Mouse (Mus musculus): ENCODE data around the gene Rhbdd3. TPM values are rescaled to one million over a fixed set of nuclear protein-coding genes. Genes with fewer than 3 reads are reported as not detected.

Rhbdd3 gene
- total RNA-seq, 1 experiment from 2014 or later = 24.4 TPM

GRCm38 (mm10) chr11:5113645-5114044 is 14.9 kb downstream of the Rhbdd3 start:
- no peak for ATAC-seq (replicated peaks; ENCODE audit: low read depth, poor library complexity, severe bottlenecking)

GRCm38 (mm10) chr11:5114931-5115581 is 16.3 kb downstream of the Rhbdd3 start:
- peak; percentile 97 for ATAC-seq (replicated peaks; ENCODE audit: low read depth, poor library complexity, severe bottlenecking)

GRCm38 (mm10) chr11:5125713-5126112 is 27.0 kb downstream of the Rhbdd3 start:
- ATAC-seq (replicated peaks; ENCODE audit: low read depth, poor library complexity, severe bottlenecking) = no peak

GRCm38 (mm10) chr11:5129035-5129480 is 30.3 kb downstream of the Rhbdd3 start:
- ATAC-seq (replicated peaks; ENCODE audit: low read depth, poor library complexity, severe bottlenecking) = no peak

GRCm38 (mm10) chr11:5130111-5130665 is 31.5 kb downstream of the Rhbdd3 start:
- ATAC-seq (replicated peaks; ENCODE audit: low read depth, poor library complexity, severe bottlenecking) = no peak

- no peak for ATAC-seq (replicated peaks; ENCODE audit: low read depth, poor library complexity, severe bottlenecking)
These were observed 34.0 kb downstream of the Rhbdd3 start for GRCm38 (mm10) chr11:5132751-5133150.

- no peak for ATAC-seq (replicated peaks; ENCODE audit: low read depth, poor library complexity, severe bottlenecking)
These were observed 37.2 kb downstream of the Rhbdd3 start for GRCm38 (mm10) chr11:5135914-5136313.

GRCm38 (mm10) chr11:5138642-5139041 is 39.9 kb downstream of the Rhbdd3 start:
- ATAC-seq (replicated peaks; ENCODE audit: low read depth, poor library complexity, severe bottlenecking) = no peak

- ATAC-seq (replicated peaks; ENCODE audit: low read depth, poor library complexity, severe bottlenecking) = no peak
These were observed 40.6 kb downstream of the Rhbdd3 start for GRCm38 (mm10) chr11:5139372-5139771.

- peak; percentile 75 for ATAC-seq (replicated peaks; ENCODE audit: low read depth, poor library complexity, severe bottlenecking)
These were observed 41.9 kb downstream of the Rhbdd3 start for GRCm38 (mm10) chr11:5140619-5141018.

GRCm38 (mm10) chr11:5141252-5141651 is 42.5 kb downstream of the Rhbdd3 start:
- no peak for ATAC-seq (replicated peaks; ENCODE audit: low read depth, poor library complexity, severe bottlenecking)

- no peak for ATAC-seq (replicated peaks; ENCODE audit: low read depth, poor library complexity, severe bottlenecking)
These were observed 43.2 kb downstream of the Rhbdd3 start for GRCm38 (mm10) chr11:5141965-5142364.

GRCm38 (mm10) chr11:5145600-5145999 is 46.9 kb downstream of the Rhbdd3 start:
- ATAC-seq (replicated peaks; ENCODE audit: low read depth, poor library complexity, severe bottlenecking) = no peak

GRCm38 (mm10) chr11:5149249-5149648 is 50.5 kb downstream of the Rhbdd3 start:
- peak; percentile 9; the same call in 1 of the 2 replicates for ATAC-seq (replicated peaks; ENCODE audit: low read depth, poor library complexity, severe bottlenecking)

GRCm38 (mm10) chr11:5149955-5150354 is 51.2 kb downstream of the Rhbdd3 start:
- ATAC-seq (replicated peaks; ENCODE audit: low read depth, poor library complexity, severe bottlenecking) = no peak

GRCm38 (mm10) chr11:5150416-5151246 is 51.9 kb downstream of the Rhbdd3 start:
- ATAC-seq (replicated peaks; ENCODE audit: low read depth, poor library complexity, severe bottlenecking) = peak; percentile 60

- no peak for ATAC-seq (replicated peaks; ENCODE audit: low read depth, poor library complexity, severe bottlenecking)
These were observed 52.5 kb downstream of the Rhbdd3 start for GRCm38 (mm10) chr11:5151247-5151630.

- no peak for ATAC-seq (replicated peaks; ENCODE audit: low read depth, poor library complexity, severe bottlenecking)
These were observed 53.1 kb downstream of the Rhbdd3 start, which contains the start of gene Emid1 for GRCm38 (mm10) chr11:5151680-5152337. Emid1 (minus strand) TSS chr11:5152257.

- peak; percentile 50 for ATAC-seq (replicated peaks; ENCODE audit: low read depth, poor library complexity, severe bottlenecking)
These were observed 56.5 kb downstream of the Rhbdd3 start for GRCm38 (mm10) chr11:5154961-5155805.

Data from common myeloid progenitor, adult 5-6 weeks (primary cell).